Mouse (Mus musculus) urinary bladder, postnatal 25 days (tissue): Measurements from ENCODE around the gene Kctd6.
"Not testable (repeated sequence)": the region's sequence is repeated elsewhere in the genome, so short reads cannot be mapped to it uniquely, and the experiment has no call there.

Source experiments
- DNase-seq: peaks from one replicate; pipeline ENCODE4 v3.0.0; 2022; ENCODE audit warnings: low spot score

Kctd6 gene

DNA sequence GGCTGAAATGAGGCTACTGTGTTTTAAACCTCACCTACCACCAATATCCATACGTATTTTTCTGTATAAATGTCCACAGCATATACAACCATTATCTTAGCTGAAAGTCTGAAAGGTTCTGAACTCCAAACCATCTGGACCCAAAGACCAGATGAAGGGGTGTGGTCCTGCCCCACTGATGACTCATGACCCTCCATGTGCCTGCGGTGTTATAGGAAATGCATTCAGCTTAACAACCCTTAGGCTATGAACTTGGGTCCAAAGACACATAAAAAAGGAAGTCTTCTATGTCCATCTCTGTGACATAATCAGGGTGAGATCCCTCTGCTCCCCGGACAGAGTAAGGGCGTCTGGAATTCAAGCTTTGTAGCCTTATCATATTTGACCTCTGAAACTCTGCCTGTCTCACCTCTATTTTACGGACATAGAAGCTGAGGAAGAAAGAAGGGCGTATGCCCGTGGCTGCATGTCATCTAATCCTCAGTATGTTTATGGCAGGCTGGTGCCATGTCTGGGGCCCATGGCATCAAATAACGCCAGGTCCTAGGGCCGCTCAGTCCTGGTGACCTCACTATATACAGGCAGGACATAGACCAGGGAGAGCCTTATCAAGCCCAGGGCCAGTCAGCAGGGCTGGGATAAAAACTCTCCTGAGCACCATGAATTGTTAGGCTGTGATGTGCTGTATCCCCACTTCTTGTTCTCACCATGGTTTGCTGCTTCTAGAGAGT is 36.4 kb downstream of the Kctd6 start:
- no peak for DNase-seq

DNA sequence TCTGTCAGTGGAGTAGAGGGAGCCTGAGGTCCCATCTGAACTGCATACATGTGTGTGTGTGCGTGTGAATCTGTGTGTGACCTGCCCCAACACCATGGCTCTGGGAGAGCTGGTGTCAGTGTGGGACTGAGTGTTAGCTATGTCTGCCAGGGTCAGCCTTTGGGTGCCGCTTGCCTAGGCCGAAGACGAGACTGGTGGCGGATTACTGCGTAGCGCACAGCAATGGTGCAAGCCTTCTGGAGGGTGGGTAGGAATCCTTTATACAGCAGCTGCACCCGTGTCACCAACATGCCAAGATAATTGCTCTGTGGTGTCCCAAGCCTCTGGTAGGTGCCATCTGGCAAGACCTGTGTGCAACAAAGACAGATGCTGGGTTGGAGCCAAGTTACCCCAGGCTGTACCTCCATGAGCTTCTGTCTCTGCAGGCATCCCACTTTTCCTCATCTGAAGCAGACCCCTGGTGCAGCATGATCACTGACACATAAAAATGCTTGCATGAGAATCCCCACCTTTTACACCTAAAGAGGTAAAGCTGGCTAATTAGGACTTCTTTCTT is 37.5 kb downstream of the Kctd6 start:
- DNase-seq, result no peak

DNA sequence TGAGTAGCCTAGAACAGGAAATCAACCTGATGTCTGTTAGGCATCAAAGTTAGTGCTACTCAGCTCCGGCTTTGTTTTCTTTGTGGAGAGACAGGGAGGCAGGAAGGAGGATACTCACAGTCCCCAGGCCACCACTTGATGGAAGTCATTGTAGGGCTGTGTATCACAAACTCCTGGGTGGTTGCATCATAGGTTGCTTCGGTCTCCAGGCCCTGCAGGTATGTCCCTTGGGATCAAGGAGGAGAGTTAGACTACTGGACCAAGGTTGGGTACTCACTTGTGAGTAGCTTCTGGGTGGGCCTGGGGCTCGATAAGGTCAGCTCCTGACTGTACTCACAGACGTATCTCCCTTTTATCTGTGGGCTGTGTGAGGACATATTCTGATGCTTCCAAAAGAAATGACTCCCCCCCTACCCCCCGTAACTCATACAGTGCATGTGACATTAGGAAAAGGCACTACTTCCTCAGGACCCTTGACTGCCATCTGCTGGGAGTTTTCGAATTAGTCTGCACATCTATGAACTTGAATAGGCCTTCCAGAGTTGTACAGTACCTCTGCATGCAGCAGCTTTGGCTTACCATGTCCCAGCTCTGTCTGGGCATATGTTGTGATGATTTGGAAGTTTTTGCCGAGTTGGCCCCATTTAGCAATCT is 41.3 kb downstream of the Kctd6 start:
- DNase-seq, result peak; percentile 44

DNA sequence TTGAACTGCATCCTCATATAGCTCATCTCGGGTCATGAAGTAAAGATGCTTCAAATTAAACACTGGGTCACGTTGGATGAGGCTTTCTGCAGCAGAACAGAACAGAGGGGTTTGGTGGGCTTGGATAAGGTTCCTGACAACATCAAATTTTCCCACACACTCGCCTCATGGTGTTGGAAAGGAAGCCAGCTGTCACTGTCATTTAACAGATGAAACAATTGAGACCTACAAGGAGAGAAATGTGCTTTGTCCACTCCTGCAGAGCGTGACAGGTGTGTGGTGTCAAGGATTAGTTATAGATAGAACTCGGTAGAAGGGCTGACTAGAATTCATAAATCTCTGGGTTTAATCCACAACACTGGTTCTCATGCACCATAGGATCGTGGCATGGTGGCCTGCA is 42.1 kb downstream of the Kctd6 start:
- no peak for DNase-seq

DNA sequence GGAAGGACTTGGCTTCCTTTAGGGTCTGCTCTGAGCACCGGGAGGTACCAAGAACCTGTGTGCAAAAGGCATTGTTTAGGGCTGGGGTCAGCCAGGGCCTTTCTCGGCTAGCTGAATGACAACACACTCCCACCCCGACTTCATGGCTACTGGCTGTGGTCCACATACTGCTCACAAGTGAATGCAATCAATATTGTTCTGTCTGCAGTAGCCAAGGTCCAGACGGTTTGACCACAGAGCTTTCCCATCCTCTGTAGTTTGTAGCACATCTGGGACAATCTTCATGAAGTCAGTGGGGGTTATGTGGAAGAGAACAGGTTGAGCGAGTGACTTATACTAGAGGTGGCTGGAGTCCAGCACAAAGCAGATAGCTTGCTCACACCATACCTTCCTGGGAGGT is 42.9 kb downstream of the Kctd6 start:
- DNase-seq, result no peak

DNA sequence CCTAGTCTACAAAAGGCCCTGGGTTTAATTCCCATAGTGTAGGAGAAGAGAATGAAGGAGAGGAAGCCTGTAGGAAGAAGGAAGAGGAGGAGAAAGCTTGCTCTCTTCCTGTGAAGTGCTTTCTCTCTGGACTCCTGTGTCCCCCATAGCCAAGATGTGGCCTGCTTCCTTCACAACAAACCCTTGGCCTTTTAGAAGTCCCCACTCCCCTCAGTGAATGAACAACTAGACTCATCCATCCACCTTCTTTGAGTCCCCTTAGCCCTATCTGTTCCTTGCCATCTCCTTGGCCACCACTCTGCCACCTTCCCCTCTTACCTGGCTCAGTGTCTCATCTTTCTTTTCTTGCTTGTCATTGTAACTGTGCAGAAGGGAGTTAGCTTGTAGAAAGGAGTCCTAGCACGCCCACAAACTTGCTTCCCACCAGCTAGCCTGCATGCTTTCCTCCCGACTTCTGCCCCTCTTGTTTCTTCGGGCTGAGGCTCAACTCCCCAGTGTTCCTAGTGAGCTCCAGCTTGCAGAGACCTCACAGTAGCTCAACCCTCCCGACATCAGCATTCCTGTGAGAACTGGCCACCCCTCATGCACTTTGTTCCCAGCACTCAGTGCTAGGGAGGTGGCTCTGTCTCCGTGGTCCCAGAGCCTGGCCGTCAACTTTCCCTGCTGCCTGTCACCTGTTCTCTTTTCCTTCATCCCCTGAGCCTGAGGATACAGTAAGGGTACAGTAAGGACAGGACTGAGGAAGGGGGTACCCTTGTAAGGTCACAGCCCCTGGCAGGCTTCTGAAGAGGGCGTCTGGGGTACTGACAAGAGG is 43.8 kb downstream of the Kctd6 start:
- DNase-seq, result no peak

DNA sequence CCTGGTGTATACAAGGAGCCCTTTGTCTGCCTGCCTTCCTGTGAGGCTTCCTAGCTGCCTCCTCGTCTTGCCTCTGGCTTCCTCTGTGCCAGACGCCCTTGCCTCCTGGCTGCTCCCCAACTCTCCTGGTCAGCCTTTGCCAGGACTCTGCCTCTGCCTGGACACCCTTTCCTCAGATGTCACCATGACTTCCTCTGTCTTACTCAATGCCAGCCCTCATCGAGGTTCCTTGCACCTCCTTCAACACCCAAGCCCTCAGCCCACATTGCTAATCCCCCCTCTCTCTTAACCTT is 44.3 kb downstream of the Kctd6 start:
- no peak for DNase-seq

DNA sequence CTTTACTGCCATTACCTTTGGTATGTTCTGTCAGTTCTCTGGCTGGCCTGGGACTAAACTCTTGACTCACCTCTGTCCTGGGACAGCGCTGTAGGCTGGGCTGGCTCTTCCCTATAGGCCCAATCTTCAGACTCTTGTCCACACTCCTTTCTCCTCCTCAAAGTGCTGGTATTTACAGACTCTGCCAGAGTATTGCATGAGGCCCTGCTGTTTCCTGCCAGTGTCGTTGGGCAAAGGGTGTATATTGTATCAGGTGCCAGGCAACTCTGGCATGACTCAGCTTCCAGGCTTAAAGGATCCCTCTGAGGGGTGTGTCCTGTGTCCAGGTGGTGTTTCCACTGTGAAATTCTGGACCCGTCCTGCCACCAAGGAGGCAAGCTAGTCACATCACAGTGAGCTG is 44.8 kb downstream of the Kctd6 start:
- no peak for DNase-seq

DNA sequence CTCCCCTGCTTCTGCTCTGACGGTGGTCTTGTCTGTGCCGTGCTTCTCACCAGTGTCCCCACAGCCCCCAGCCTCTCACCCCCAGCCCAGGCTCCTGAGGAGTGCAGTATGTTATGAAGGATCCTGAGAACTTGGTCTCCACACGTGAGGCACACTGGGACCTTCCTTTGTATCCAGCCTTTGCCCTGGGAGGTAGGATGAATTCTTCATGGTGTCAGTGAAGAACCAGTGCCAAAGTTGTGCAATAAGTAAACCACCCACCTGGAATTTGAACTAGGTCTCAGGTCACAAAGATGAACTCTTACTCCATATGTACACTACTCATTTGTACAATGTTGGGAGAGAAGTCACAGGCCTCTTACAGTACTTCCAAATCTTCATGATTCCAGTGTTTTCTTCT is 45.2 kb downstream of the Kctd6 start, which contains the start of gene Acox2:
Gene Acox2 (minus strand): TSS at position 188 of the 400 bp plus-strand sequence.
- no peak for DNase-seq

DNA sequence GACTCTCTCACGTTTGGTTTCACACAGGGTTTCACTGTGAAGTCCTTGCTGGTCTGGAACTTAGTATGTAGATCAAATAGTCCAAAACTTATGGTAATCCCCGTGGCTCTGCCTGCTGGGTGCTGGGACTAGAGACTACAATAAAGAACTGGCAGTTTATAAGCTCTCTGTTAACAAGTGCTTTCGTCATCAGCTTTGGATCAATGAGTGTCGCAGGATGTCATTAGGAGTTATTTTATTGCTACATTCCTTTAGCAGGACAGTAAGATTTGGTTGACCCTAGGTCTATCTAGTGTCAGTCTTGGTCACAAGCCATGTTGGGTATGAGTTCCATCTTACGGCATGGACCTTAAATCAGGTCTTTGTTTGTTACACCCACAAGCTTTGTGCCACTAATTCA is 46.3 kb downstream of the Kctd6 start:
- DNase-seq, result no peak

DNA sequence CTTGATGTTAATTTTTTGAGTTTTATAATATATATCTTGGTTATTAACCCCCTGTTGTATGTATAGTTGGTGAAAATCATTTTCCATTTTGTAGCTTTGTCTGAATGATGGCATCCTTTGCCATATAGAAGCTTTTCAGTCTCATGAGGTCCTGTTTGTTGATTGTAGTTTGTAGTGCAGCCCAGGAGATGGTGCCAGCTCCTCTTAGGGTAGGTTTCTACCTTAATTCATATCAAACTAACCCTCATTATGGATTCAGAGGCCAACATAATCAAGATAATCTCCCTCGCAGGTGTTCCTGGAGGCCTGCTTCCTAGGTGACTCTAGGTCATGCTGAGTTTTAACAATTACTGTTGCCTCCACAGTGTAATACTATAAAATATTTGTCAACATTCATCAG is 48.3 kb downstream of the Kctd6 start:
- DNase-seq, result no peak

DNA sequence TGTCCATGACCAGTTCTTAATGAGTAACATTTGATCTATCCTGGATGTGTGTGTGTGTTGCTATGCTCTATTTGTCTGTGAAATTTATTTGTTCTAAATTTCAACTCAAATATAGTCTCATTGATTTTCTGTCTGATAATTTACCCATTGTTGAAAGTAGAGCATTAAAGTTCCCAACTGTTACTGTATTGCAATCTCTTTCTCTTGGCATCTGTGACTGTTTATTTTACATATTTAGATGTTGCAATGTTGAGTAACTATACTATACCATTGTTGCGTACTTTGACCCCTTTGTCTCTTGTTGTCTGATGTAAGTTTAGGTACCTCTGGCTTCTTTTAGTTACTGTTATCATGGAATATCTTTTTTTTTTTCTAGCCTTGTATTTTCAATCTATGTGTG is 50.4 kb downstream of the Kctd6 start:
- DNase-seq, result no peak

DNA sequence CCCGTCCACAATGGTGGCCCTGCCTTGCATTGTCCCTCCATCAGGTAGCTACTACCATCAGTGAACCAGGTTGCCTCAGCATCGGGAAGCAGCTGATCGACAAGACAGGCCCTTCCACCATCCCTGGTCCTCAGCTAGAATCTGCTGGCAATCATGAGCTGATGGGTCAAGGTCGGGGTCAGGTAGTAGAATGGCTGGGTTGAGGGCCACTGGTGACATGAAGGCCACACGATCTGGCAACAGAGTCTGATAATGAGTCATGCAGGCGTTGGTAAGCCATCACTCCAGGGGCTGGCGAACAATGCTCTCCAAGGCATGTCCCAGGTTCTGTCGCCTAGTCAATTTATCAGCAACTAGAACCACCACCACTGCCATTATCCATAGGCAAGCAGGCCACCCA is 57.3 kb downstream of the Kctd6 start:
- DNase-seq, result not testable (repeated sequence)
